Mouse (Mus musculus) lung, embryonic 14.5 days (tissue): ENCODE results near the gene Msrb3. TPM values are rescaled to one million over a fixed set of nuclear protein-coding genes. Genes with fewer than 3 reads are reported as not detected.
"Not testable (repeated sequence)": the region's sequence is repeated elsewhere in the genome, so short reads cannot be mapped to it uniquely, and the experiment has no call there.

Source experiments
- ATAC-seq: fragments of 200-750 bp; cut with Nextera tagmentation; 2 replicates; pipeline ENCODE4 v1.8.0; 2017; ENCODE audit warnings: mild to moderate bottlenecking, moderate TSS enrichment, moderate library complexity; ENCODE audit not compliant: insufficient read depth
- DNase-seq: peaks from one replicate; pipeline ENCODE4 v3.0.0-alpha.2; 2015
- H3K27ac ChIP-seq: fragments of 300-500 bp; sonication (generic); 2 replicates; pipeline ENCODE4 v1.5.1; 2014; ENCODE audit warnings: low read depth, mild to moderate bottlenecking, moderate library complexity
- H3K27me3 ChIP-seq: fragments of 300-500 bp; sonication (generic); 2 replicates; pipeline ENCODE4 v1.6.1; 2014; ENCODE audit warnings: low read length, control low read depth; ENCODE audit not compliant: insufficient read depth
- H3K36me3 ChIP-seq: fragments of 300-500 bp; sonication (generic); 2 replicates; pipeline ENCODE4 v1.6.1; 2014; ENCODE audit warnings: control low read depth; ENCODE audit not compliant: insufficient read depth
- H3K4me1 ChIP-seq: fragments of 300-500 bp; sonication (generic); 2 replicates; pipeline ENCODE4 v1.6.1; 2014; ENCODE audit warnings: antibody characterized with exemption, control low read depth; ENCODE audit not compliant: insufficient read depth
- H3K4me2 ChIP-seq: fragments of 300-500 bp; sonication (generic); 2 replicates; pipeline ENCODE4 v1.6.1; 2014; ENCODE audit warnings: mild to moderate bottlenecking
- H3K4me3 ChIP-seq: fragments of 300-500 bp; sonication (generic); 2 replicates; pipeline ENCODE4 v1.5.1; 2014; ENCODE audit warnings: low read depth, low read length
- H3K9ac ChIP-seq: fragments of 300-500 bp; sonication (generic); 2 replicates; pipeline ENCODE4 v1.6.1; 2014
- H3K9me3 ChIP-seq: fragments of 300-500 bp; sonication (generic); 2 replicates; pipeline ENCODE4 v1.6.1; 2016; ENCODE audit warnings: low read depth, low read length, control low read depth
- CTCF ChIP-seq: IDR thresholded peaks from 2 replicates; pipeline ENCODE4 v1.5.1; 2016; ENCODE audit warnings: antibody characterized with exemption, low read depth
- WGBS: fragments of 180-500 bp; shearing (Covaris S2); extraction: QIAGEN DNeasy Blood & Tissue Kit; methylation state at CpG from one replicate; pipeline ENCODE4 v1.1.7; 2014; 5-methylcytosine and 5-hydroxymethylcytosine counted together
- polyA plus RNA-seq: library from polyadenylated mRNA; unstranded; fragments of >200 nt; fragmentation: Nextera tagmentation; extraction: Ambion mirVana; gene quantifications from 2 replicates; pipeline ENCODE4 v1.2.1, GENCODE M21; 2014

Gene Msrb3
- polyA plus RNA-seq, 1 experiment from 2014 or later = 13.0 TPM

DNA sequence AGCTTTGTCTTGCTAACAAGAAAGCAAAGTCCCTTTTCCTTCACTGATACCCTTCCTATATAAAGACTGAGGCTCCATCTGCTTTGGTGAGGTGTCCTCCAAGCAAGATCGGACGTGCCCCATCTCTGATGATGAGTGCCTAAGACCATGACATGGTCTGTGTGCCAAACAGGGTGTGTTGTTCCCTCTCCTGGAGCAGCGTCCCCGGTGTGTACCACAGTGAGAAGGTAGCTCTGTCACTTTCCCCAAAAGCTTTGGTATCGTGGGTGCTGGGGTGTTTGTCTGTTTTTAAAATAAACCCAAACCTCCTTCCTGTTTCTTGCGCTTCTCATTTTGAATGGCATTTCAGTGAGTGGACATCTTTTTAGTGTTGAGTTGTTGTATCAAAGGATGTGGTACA, 139.0 kb downstream of the Msrb3 start:
- no peak overlapping the region for H3K4me2 ChIP-seq
- H3K4me3 ChIP-seq = no peak overlapping the region
- no peak for DNase-seq
- no peak overlapping the region for H3K9ac ChIP-seq
- no peaks in the 10 kb centered on the region for H3K27me3 ChIP-seq
- no peak for TF ChIP-seq CTCF
- H3K9me3 ChIP-seq = peaks cover 3% of the 10 kb centered on the region; the same call in 1 of the 2 replicates
- H3K27ac ChIP-seq = no peak overlapping the region
- WGBS = 86% methylated on average over 6 of the region's 6 CpGs
- ATAC-seq = no peak
- H3K36me3 ChIP-seq = no peaks in the 10 kb centered on the region
- H3K4me1 ChIP-seq = peaks cover 11% of the 10 kb centered on the region; the same call in 1 of the 2 replicates

DNA sequence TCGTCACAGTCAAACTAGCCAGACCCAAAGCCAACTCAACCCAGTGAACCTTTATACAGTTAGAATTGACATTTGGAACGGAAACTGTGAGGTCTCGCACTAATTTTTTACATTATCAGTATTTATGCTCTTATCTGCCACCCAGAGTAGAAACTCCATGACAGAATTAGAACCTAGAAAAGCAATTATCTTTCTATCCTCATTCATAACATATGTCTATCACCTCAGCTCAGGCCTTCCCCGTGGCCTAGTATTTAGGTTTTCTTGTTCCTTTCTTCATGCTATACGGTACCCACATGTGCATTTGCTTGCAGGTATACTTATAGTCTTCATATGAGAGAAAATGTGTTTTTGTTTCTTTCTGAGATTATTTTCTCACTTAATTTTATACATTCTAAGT, 146.4 kb downstream of the Msrb3 start:
- H3K4me3 ChIP-seq = no peak overlapping the region
- H3K4me2 ChIP-seq = no peak overlapping the region
- no peaks in the 10 kb centered on the region for H3K9me3 ChIP-seq
- DNase-seq = no peak
- H3K27ac ChIP-seq = no peak overlapping the region
- H3K4me1 ChIP-seq = peaks cover 8% of the 10 kb centered on the region; the same call in 1 of the 2 replicates
- ATAC-seq = no peak
- H3K27me3 ChIP-seq = no peaks in the 10 kb centered on the region
- no peak overlapping the region for H3K9ac ChIP-seq
- H3K36me3 ChIP-seq = no peaks in the 10 kb centered on the region
- TF ChIP-seq CTCF = no peak
- WGBS = 86% methylated on average over 5 of the region's 5 CpGs

GRCm38 (mm10) chr10:120751821-120752261, 147.1 kb downstream of the Msrb3 start:
- no peak overlapping the region; the same call in 1 of the 2 replicates for H3K9ac ChIP-seq
- no peak overlapping the region for H3K4me2 ChIP-seq
- no peak for TF ChIP-seq CTCF
- no peaks in the 10 kb centered on the region for H3K36me3 ChIP-seq
- H3K27ac ChIP-seq = peak overlapping the region; percentile 69
- 34% methylated on average over 11 of the region's 11 CpGs for WGBS
- peak; percentile 47; the same call in 1 of the 2 replicates for ATAC-seq
- H3K9me3 ChIP-seq = no peaks in the 10 kb centered on the region
- H3K4me1 ChIP-seq = peaks cover 8% of the 10 kb centered on the region; the same call in 1 of the 2 replicates
- H3K27me3 ChIP-seq = no peaks in the 10 kb centered on the region
- peak; percentile 59 for DNase-seq
- H3K4me3 ChIP-seq = no peak overlapping the region

DNA sequence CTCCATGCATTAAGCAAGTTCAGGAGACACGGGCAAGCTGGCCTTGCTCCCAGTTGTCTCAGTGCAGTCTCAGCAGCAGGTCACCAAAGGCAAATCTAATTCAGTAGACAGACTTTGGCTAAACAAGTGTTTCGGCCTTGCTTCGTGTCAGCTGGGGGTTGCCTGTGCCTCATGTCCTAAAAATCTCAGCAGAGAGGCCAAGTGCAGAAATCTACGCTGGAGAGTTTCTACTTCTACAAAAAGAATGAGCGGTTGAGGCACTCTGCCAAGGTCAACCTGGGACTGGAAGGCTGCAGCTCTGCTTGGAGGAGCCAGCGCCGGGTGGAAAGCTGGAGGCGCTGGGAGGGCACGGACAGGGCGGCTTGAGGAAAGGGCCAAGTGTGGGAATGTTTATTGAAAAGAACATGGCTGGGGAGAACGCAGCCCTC, 147.6 kb downstream of the Msrb3 start:
- peak; percentile 92 for DNase-seq
- peak; percentile 81 for ATAC-seq
- H3K36me3 ChIP-seq = no peaks in the 10 kb centered on the region
- H3K4me3 ChIP-seq = no peak overlapping the region
- no peak for TF ChIP-seq CTCF
- H3K27me3 ChIP-seq = no peaks in the 10 kb centered on the region
- H3K9ac ChIP-seq = no peak overlapping the region; the same call in 1 of the 2 replicates
- H3K9me3 ChIP-seq = no peaks in the 10 kb centered on the region
- peak overlapping the region; percentile 69 for H3K27ac ChIP-seq
- peaks cover 8% of the 10 kb centered on the region; the same call in 1 of the 2 replicates for H3K4me1 ChIP-seq
- WGBS = 24% methylated on average over 11 of the region's 11 CpGs
- 0 out of 2 replicates have a peak overlapping the region, but pooled peaks have one; percentile 2 for H3K4me2 ChIP-seq

DNA sequence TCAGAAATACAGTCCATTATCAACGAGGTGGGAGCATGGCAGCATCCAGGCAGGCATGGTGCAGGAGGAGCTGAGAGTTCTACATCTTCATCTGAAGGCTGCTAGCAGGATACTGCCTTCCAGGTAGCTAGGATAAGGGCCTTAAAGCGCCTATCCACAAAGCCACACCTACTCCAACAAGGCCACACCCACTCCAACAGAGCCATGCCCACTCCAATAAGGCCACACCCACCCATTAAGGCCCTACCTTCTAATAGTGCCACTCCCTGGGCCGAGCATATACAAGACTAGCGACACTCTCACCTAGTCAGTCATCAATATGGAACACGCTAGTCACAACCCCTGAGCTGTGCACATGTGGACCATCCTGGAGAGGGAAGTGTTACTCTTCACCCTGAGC, 149.3 kb downstream of the Msrb3 start:
- peaks cover 13% of the 10 kb centered on the region; the same call in 1 of the 2 replicates for H3K4me1 ChIP-seq
- not testable (repeated sequence) for H3K4me3 ChIP-seq, H3K27ac ChIP-seq, DNase-seq, H3K4me2 ChIP-seq, H3K9ac ChIP-seq, H3K27me3 ChIP-seq, H3K9me3 ChIP-seq, ATAC-seq, H3K36me3 ChIP-seq
- WGBS = 87% methylated on average over 5 of the region's 5 CpGs

- Histone ChIP-seq H3K9ac (no peak overlapping the region), H3K4me2 (no peak overlapping the region), H3K4me3 (no peak overlapping the region), H3K27me3 (no peaks in the 10 kb centered on the region), H3K27ac (no peak overlapping the region), H3K36me3 (no peaks in the 10 kb centered on the region), H3K9me3 (no peaks in the 10 kb centered on the region), H3K4me1 (peaks cover 13% of the 10 kb centered on the region; the same call in 1 of the 2 replicates)
- 75% methylated on average over 6 of the region's 6 CpGs for whole genome bisulfite sequencing
- no peak for TF ChIP-seq CTCF
- ATAC-seq = no peak
- DNase-seq = no peak
These were observed 150.7 kb downstream of the Msrb3 start for GRCm38 (mm10) chr10:120748156-120748555.

DNA sequence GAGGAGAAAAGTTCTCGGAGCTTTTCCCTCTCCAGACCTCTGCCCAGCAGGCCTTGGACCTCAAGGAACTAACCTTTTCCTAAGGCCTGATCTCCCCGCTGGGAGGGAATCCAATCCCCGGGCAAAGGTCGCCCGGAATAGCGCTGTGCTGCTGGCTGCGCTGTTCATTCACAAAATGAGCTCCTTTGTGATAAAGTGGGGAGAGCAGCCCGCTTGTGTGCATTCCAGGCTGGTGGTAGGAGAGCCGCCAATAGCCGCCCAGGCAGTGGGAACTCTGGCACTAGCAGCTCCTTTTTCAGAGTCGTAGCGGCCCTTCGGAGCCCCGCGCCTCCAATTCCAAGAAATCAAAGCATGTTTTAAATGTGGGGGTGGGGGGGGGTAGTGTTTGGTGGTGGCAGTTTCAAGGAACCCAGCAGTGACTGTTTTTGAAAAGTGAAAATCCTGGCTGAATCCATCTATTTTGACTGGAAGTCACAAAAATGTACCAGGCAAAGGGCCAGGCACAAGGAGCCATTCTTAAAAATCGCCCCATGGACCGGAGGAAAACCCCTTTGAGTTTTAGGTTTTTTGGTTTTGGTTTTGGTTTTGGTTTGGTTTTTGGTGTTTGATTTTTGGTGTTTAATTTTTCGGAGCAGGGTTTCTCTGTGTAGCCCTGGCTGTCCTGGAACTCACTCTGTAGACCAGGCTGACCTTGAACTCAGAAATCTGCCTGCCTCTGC, 153.6 kb downstream of the Msrb3 start:
- peak overlapping the region; percentile 32 for H3K9ac ChIP-seq
- WGBS = 9% methylated on average over 18 of the region's 18 CpGs
- peak overlapping the region; percentile 69 for H3K4me2 ChIP-seq
- peak; percentile 88 for ATAC-seq
- DNase-seq = peak; percentile 90
- H3K27me3 ChIP-seq = no peaks in the 10 kb centered on the region
- H3K9me3 ChIP-seq = no peaks in the 10 kb centered on the region
- H3K4me1 ChIP-seq = peaks cover 6% of the 10 kb centered on the region; the same call in 1 of the 2 replicates
- H3K36me3 ChIP-seq = no peaks in the 10 kb centered on the region
- H3K4me3 ChIP-seq = peak overlapping the region; percentile 28
- peak overlapping the region; percentile 79; the same call in 1 of the 2 replicates for H3K27ac ChIP-seq
- TF ChIP-seq CTCF = no peak
